Mouse (Mus musculus): ENCODE measurements around the gene Hadhb.

The Hadhb gene

GRCm38 (mm10) chr5:30128680-30129079, 26.4 kb upstream of the Hadhb start:
- no peak for DNase-seq (ENCODE audit: low read depth)

- no peak for DNase-seq (ENCODE audit: low read depth)
Observed at GRCm38 (mm10) chr5:30131246-30131645, 23.8 kb upstream of the Hadhb start.

DNA sequence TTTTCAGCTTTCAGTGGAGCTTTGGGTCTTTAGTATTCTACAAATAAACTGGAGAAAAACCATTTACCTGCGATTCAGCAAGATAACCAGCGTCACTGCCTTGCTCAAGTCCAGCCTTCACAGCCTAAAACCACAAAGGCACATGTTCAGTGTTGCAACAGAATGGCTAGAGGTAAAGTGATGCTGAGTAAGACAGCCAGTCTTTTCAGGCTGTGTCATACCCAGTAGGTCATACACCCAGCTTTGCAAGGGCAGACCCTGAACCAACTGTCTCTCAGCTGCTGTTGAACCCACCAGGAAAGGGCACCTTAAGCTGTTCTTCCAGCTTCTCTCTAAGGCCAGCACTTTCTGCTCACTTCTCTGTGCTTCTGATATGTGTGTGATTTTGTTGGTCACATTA, 22.9 kb upstream of the Hadhb start:
- DNase-seq (ENCODE audit: low read depth): no peak

GRCm38 (mm10) chr5:30135711-30136231, 19.3 kb upstream of the Hadhb start:
- DNase-seq (ENCODE audit: low read depth): no peak

DNA sequence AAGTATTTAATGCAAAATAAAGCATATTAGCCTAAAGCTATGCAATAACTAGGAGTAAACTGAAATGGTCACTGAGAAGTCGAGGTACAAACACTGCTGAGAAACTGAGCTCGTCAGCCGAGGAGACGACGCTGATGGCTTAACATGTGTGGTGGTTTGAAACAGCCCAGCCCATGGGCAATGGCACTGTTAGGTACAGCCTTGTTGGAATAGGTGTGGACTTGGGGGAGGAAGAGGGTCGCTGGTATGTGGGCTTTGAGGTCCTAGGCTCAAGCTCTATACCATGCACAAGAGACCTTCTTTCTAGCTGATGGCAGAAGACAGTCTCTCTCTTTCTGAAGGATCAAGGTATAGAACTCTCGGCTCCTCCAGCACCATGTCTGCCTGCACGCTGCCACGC, 17.8 kb upstream of the Hadhb start:
- DNase-seq (ENCODE audit: low read depth): no peak

DNA sequence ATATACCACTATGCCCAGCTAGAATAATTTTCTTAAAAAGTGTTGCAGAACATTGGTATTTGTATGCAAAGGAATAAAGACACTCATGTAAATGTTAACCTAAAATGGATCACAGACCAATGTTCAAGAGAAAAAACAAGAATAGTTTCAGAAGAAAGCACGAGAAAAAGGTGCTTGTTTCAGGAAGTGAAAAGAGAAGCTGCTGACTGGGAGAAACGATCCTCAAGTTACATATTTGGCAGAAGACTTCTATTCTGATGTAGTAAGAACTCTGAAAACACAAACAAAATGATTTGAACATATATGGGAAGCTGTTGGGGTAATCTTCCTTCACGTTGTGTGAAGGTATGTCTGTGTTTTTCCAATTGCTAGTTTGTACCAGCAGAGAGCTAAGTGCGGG, 16.9 kb upstream of the Hadhb start:
- no peak for DNase-seq (ENCODE audit: low read depth)

DNA sequence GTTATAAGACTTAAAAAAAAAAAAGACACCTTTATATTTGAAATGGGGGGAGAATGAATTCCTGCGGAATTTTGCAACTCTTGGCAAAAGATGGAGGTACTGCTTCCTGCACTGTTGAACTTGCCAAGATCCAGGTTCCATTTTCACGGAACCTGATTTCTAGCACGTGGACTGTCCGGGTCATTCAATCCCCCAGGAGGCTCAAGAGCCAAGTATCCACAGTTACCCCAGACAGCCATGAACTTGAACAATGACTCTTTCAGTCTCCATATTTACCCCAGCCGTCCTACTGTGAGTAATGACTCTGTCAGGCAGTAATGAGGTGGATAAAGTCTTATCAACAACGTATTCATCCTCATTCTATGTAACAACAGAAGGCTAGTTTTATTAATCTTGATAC, 8.5 kb upstream of the Hadhb start:
- DNase-seq (ENCODE audit: low read depth): no peak

- no peak for DNase-seq (ENCODE audit: low read depth)
Observed at GRCm38 (mm10) chr5:30148133-30148920, 6.7 kb upstream of the Hadhb start.

- DNase-seq (ENCODE audit: low read depth): no peak
Observed at GRCm38 (mm10) chr5:30152007-30152406, 3.0 kb upstream of the Hadhb start.

GRCm38 (mm10) chr5:30152413-30152812, 2.6 kb upstream of the Hadhb start:
- DNase-seq (ENCODE audit: low read depth): no peak

GRCm38 (mm10) chr5:30153222-30153621, 1.8 kb upstream of the Hadhb start:
- no peak for DNase-seq (ENCODE audit: low read depth)

DNA sequence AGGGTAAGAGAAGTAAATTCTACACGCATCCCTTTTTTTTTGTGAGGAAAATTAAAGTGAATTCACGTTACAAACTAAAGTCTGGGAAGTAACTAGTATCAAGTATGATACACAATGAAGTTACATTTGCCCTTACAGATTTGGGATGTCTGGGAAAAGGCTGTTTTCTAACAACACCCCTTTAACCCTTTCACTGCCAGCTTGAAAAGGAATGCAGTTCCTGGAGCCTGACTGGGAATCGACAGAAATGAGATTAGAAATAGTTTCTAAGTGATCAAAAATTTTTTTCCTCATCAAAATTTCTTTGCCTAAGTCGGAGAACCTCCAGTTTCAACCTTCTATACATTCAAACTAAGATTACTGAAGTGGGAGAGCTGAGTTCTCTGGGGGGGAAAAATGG, 1.0 kb upstream of the Hadhb start:
- DNase-seq (ENCODE audit: low read depth): no peak

DNA sequence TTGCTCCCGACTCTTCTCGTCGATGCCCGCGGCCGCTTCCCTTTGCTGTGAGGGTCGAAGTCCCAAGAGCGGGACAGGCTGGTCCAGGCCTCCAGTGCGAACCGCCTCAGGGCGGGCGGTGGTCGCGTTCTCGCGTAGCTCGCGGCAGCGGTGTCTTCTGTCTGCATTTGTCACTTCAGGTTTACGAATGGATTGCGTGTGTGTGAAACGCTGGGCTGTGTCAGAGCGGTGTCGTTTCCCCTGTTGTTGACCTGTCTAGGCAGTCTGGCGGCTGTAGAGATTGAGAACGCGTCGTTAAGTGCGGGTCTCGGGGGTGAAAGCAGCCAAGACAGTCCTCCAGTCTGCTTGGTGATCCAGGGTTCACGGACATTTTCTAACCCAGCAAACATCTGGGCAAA, 346 bp downstream of the Hadhb start:
- DNase-seq (ENCODE audit: low read depth): peak; percentile 25

DNA sequence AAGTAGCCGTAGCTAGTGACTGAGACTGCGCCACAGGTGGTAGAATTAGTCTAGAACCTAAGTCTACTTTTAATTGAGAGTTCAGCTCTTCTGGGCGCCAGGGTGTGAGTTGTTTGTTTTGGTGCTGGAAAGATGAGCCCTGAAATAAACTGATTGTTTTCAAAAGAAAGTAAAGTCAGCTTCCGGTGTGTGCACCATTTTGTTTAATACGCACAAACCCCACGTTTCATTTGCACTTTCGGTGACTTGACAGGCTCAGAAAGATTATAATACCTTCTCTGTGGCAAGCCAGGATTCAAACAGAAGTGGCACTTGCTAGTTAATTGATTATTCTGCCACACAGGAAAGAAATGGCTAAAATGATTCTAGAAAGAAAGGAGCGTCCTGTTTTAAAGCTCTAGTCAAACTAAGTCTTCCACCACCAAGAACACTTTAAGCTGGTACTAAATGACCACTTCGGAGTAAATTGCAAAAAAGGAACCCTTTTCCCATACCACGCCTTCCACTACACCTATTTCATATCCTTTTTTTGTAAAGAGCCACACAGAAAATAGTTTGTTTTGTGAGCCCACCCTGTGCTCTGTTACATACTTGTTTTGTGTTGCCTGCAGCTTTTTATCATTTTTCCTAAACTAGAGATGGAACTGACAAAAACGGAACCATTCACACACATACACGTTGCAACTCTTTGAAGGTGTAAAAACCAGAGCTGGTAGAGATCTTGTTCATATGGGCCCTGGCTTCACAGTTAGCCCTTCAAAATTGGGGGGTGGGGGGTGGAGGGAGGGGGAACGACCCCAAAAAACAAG, 977 bp downstream of the Hadhb start:
- DNase-seq (ENCODE audit: low read depth): peak; percentile 22

GRCm38 (mm10) chr5:30159601-30160000, 4.6 kb downstream of the Hadhb start:
- DNase-seq (ENCODE audit: low read depth): no peak

DNA sequence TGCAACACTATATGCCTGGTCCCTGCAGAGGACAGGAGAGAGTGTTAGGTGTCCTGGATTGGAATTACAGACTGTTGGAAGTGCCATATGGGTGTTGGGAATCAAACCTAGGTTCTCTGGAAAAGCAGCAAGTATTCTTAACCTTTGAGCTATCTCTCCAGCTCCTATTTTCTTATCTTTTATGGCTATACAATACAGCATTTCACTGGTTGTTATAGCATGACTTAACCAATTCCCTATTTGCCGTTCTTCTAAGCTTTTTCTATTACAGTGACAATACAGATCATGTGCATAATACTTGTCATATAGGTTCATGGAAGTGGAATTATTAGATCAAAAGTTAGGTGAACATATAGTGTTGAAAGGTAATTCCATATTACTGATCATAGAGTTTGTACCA, 6.8 kb downstream of the Hadhb start:
- no peak for DNase-seq (ENCODE audit: low read depth)

DNA sequence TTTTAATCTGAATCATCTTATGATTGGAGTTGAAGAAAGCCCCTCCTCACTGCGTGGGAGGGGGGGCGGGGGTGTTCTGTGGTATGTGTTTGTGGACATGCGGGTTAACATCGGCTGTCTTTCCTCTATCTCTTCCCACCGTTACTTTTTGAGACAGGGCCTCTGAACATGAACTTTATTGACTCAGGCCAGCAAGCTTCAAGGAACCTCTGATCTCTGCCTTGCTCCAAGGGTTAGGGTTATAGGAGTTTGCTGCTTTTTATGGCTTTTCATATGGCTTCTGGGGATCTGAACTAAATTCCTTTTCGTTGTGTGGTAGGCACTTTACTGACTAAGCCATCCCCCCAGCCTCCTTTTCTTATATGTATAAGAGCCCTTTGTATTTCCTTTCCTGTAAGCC, 7.3 kb downstream of the Hadhb start:
- no peak for DNase-seq (ENCODE audit: low read depth)

GRCm38 (mm10) chr5:30165234-30165946, 10.3 kb downstream of the Hadhb start:
- no peak for DNase-seq (ENCODE audit: low read depth)

DNA sequence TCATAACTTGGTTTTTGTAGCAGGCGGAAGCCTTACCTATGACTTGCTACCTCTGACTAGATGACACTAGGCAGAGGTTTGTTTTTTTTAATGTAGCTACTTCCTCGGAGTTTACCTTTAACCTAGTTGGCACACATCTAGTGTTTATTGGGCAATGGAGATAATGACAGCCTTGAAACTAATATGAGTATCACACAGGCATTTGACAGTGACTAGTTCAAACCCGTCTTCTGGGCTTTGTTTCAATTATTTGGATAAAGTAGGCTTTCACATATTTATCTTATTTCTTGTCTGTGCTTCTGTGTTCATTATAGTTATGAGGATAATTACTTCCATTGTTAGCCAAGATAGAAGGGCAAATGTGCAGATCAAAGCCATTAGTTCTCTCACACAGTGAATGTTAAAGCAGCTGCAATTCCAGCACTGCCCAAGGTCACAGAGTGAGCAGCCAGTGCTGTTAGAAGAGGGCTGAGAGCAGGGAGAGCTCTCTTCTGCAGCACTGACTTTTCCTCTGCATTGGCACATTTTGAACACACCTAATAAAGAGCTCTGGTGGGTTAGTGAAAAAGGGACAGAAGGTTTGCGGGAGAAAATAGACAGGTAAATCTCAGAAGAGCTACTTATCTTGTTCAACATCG, 15.4 kb downstream of the Hadhb start:
- no peak for DNase-seq (ENCODE audit: low read depth)

DNA sequence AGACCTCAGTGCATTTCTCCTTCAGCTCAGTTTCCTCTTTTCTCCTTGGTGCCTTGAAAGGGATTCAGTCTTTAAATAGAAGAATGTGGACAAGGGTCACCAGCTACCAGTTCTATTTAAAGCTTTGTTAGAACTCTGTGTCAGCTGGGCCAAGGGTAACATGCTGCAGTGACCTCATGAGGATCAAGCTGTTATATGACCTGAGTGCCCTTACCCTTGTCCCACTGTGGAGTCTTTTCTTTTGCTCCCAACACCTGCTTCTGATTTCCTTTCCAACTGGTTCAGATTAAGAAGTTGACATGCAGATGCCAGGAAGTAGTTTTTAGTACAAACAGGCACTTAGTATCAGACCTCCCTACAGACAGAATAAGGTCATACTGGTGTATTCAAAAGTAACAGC, 17.1 kb downstream of the Hadhb start:
- no peak for DNase-seq (ENCODE audit: low read depth)

DNA sequence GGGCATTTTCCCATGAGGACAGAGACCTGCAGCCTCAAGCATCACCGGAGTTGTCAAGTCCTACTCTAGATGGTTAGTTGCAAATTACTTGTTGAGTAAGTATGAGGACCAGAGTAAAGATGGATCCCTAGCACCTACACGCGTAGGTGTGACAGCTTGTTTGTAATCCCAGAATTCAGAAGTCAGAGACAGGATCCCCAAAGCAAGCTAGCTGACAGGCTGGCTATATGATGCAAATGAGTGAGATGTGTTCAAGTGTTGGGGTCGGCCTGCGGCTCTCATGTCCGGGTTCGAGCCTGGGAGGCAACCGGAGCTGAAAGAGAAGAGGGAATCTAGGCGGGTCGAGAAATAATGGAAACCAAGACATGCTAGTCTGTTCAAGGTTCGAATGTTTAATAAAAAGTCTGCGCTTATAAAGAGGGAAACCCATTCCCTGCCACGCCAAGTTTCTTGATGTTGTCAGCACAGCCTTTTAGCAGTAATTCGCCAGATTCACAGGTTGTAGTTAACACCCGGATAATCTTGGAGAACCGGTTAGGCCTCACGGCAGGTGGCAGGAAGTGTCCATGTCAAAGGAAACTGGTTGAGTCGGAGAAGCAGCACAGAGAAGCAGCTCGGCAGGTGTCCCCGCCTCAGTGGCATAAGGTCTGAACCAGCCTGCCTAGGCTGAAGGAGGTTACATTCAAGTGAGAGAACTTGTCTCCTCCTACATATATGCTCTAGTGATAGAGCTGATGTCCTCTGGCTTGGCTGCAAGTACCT, 18.1 kb downstream of the Hadhb start:
- DNase-seq (ENCODE audit: low read depth): no peak

Data from c-Kit-positive CD71-negative TER-119-negative erythroid progenitor cells, embryonic 14.5 days (primary cell).